Mouse (Mus musculus) lung, postnatal 10 days (tissue): Measurements from ENCODE around the gene Olfr125.

Source experiments
- DNase-seq: peaks from one replicate; pipeline ENCODE4 v3.0.0; 2021

The Olfr125 gene

GRCm38 (mm10) chr17:37832649-37833048 lies at the start of gene Olfr125:
TSS of gene Olfr125 (plus strand) at chr17:37832949.
- DNase-seq = no peak

GRCm38 (mm10) chr17:37793229-37793628 lies 39.5 kb upstream of the Olfr125 start, which contains the start of gene Olfr123:
TSS of gene Olfr123 (plus strand) at chr17:37793529.
- no peak for DNase-seq

- DNase-seq = no peak
These were observed 33.2 kb upstream of the Olfr125 start, which contains the start of gene Olfr124 for GRCm38 (mm10) chr17:37799588-37799987. TSS of gene Olfr124 (plus strand) at chr17:37799888.

- DNase-seq = no peak
These were observed 14.4 kb downstream of the Olfr125 start, which contains the start of gene Olfr126 for GRCm38 (mm10) chr17:37847183-37847582. TSS of gene Olfr126 (plus strand) at chr17:37847483.

- no peak for DNase-seq
These were observed 31.2 kb downstream of the Olfr125 start for GRCm38 (mm10) chr17:37863901-37864300.

GRCm38 (mm10) chr17:37869676-37870205 lies 37.0 kb downstream of the Olfr125 start:
- DNase-seq = no peak

GRCm38 (mm10) chr17:37873830-37874229 lies 41.1 kb downstream of the Olfr125 start:
- no peak for DNase-seq
